Mouse (Mus musculus): ENCODE measurements around the gene Cer1.

Gene Cer1

GRCm38 (mm10) chr4:82884636-82885534 is at the start of gene Cer1:
TSS of gene Cer1 (minus strand) at chr4:82885148.
- in situ Hi-C loops (cut with MboI, MseI), result loop anchor here in 1 of 2 experiments (5.0 kb wide), 1 partner anchor 62 kb away; no protein-coding TSS in a partner anchor

GRCm38 (mm10) chr4:82934308-82934707 is 49.4 kb upstream of the Cer1 start:
- in situ Hi-C loops (cut with MboI, MseI), result loop anchor here (5.0 to 25.0 kb wide), 4 partner anchors 287 to 1747 kb away; no protein-coding TSS in a partner anchor

GRCm38 (mm10) chr4:82933698-82934210 is 48.8 kb upstream of the Cer1 start:
- in situ Hi-C loops (cut with MboI, MseI), result loop anchor here (5.0 to 25.0 kb wide), 4 partner anchors 286 to 1746 kb away; no protein-coding TSS in a partner anchor

GRCm38 (mm10) chr4:82930079-82930478 is 45.1 kb upstream of the Cer1 start:
- in situ Hi-C loops (cut with MboI, MseI), result loop anchor here (5.0 to 25.0 kb wide), 4 partner anchors 283 to 1743 kb away; no protein-coding TSS in a partner anchor

DNA sequence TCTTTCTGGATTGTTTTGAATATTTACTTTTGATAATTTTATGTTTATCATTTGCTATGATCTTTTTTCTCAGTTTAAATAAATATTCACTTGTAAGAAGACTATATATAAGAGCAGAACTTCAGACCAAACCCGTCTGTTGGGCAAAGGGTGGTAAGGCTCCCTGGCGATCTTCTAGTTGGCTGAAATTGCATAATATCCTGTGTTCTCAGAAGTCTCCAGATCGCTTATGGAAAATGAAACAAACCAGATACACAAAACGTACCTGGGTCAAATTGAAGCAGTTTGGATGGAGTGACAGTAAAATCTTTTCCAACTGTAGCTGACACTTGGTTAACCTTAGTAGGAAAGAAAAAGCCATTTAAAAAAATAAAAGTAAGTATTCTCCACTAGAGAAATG is 37.0 kb upstream of the Cer1 start:
- in situ Hi-C loops (cut with MboI, MseI), result no loop called here

DNA sequence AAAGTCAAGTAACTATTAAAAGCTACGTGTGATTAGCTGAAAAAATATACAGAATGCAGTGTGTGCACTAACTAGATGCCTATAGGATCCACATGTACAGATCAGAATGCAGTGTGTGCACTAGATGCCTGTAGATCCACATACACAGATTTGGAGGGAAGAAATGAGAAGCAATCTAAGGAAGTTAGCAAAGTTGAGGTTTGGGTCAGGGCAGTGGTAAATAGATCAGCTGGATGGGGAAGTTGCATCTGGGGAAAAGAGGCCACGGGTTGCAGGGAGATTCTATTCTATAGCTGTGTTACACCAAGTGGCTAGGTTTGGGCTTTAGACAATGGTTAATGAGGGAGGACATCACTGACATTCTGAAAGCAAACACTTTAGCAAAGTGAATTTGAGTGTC is 33.7 kb upstream of the Cer1 start:
- in situ Hi-C loops (cut with MboI, MseI), result no loop called here

DNA sequence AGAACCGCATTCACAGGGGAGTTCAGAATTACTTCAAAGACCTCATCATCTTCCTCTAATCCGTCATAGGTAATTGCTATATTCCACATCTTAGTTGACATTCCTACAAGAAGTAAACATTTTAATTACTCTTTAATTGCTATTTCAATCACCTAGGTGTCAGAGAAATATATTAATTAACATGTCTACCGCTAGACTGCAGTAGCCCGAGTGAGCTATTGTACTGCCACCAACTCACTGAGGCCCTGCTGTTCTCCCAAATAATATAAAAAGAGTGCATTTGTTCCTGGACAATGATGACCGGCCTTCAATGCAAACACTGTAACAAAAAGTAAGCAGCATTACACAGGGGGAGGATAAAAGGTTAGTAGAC is 31.7 kb upstream of the Cer1 start:
- in situ Hi-C loops (cut with MboI, MseI), result no loop called here

DNA sequence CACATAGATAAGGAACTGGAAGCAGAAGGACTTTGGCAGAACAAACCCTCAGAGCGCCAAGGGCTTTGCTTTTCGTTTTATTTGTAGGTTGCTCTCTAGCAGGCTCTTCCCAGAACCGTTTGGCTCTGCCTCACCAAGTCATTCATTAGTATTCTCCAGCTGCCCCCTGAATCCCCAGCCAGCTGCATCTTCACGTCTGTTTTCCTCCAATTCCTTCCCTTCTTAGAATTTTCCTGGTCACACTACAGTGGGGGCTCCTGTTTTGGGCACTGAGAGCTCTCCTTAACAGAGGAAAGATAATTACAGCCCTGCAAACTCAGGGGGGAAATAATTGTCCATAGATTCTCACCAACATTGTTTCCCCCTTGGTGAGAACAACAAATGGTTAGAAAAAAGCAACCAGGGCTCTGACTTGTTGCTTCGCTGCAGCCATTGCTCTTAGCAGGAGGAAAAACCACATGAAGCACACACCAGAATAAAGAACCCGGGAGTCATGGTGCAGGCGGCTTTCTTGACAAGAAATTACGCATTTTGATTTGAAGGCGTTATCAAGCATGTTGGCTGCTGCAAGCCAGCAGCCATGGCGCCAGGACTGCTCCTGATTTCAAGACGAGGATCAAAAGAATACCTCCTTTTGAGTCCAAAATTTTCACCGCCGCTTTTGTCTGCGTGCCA is 31.2 kb upstream of the Cer1 start:
- in situ Hi-C loops (cut with MboI, MseI), result no loop called here

DNA sequence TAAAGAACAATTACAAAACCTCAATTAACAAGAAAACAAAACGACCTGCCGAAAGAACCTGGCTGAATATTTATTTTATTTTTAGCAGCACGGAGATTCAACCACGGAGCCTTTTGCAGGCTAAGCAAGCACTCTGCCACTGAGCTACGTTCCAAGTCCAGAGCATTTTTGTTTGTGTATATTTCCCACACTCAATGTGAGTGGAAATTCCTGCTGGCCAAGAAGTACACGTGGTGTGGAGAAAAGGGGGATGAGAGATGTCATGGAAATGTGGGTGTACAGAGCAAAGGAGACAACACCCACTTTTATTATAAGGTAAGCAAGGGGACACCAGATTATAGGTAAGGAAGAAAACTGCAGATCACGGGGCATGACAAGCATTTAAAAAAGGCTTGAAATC is 30.6 kb upstream of the Cer1 start:
- in situ Hi-C loops (cut with MboI, MseI), result no loop called here

DNA sequence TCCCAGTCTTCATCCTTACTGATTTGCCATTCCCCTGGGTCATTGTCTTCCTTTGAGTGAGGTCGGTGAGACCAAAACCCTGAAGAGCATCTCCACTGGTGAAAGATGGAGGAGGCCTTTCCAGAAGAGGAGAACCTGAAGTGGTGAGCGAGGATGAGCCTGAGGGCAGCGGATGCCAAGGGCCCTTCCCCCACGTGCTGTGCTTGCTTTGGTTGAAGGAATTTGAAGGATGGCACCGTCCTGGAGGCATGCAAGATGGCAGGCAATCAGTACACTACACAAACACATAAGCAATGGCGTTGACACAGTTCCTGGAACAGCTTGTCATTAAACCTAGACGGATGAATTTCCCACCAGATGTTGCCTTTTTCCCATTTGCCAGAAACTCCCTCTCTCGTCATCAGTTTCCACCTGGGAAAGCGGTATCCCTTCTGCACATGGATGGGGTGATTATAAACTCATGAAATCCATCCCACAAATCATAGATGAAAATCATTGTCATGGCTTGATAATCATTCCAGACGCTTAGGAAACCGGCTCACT is 29.7 kb upstream of the Cer1 start:
- in situ Hi-C loops (cut with MboI, MseI), result no loop called here

DNA sequence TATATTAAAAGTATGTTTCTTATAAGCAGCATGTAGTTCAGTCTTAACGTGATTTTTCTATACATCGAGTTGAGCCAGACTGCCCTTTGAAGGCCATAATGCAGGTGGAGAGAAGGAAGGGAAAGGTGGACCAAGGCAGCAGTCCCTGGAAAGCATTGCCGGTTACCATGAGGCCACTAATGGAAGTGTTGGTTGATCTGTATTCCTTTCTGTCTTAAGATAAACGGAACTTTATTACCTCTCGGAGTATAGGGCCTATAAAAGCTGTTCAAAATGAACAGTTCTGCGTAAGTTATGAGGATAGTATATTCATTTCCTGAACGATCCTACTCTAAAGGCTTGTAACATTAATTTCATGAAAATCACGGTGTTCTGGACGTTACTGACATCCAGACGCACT is 10.3 kb upstream of the Cer1 start:
- in situ Hi-C loops (cut with MboI, MseI), result no loop called here

DNA sequence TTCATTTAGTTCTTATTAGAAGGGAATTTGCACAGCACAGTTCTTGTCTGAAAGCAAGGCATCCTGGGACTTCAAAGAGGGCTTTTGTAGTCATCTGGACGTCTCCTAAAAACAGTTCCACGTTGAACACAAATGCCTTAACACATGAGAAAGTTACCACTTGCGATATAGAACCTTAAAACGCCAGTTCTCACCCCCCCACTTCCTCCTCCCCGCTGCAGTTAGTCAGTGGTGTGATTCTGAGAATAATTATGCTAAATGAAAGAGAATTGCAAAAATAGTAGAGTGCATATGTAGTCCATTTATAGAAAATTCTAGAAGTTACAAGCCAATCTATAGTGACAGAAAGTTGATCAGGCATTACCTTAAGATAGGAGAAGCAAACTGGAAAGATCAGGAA is 7.3 kb upstream of the Cer1 start:
- in situ Hi-C loops (cut with MboI, MseI), result no loop called here

DNA sequence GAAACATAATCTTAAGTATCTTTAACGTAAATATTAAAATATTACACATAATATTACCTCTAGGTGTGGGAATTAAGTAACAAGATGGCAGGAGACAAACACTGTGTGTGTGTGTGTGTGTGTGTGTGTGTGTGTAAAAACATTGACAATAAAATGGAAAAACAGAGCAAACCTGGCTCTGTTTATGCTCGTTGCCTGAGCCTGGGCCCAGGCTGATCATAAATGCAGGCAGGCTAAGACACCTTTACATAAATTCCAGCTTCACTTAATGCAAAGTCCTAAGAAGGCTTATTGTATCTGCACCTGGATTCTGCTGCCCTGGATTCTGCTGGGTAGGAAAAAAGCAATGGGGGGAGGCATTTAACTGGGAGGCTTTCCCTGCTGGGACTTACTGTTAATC is 6.6 kb upstream of the Cer1 start:
- in situ Hi-C loops (cut with MboI, MseI), result no loop called here

GRCm38 (mm10) chr4:82891049-82891448 is 6.1 kb upstream of the Cer1 start:
- in situ Hi-C loops (cut with MboI, MseI), result no loop called here

DNA sequence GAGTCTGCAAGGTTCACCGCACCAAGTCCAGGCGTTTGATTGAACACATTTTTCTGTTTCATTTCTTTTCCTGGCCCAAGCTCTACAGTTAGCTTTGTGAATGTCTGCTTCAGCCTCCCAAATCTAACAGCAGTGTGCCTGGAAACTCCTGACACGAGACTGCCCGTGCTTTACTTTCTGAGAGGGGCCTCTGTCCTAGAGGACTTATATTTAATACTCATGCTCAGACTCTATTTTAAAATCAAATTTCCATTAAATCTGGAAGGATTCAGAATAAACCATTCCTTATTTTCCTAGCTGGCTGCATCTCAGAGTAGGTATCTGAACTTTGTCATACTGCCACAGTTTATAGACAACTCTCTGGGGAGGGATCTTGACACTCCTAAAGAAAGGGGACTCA is 5.6 kb upstream of the Cer1 start:
- in situ Hi-C loops (cut with MboI, MseI), result no loop called here

- in situ Hi-C loops (cut with MboI, MseI), result no loop called here
These were observed 1.2 kb upstream of the Cer1 start for GRCm38 (mm10) chr4:82886148-82886547.

DNA sequence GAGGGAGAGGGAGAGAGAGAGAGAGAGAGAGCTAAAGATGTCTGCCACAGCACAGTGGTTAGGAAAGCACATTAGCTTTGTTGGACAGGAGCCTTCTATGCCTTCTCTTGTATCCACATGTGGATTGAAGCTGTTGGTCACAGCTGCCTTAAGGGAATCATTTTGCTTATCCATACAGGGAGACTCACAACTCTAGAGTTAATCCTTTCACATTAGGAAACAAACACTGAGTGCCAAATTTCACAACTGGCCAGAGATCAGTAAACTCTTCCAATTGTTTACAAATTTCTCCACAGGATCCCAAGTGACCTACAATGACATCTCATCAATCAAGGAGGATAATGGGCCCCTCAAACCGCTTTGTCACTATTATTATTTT is 576 bp upstream of the Cer1 start:
- in situ Hi-C loops (cut with MboI, MseI), result no loop called here

- in situ Hi-C loops (cut with MboI, MseI), result loop anchor here in 1 of 2 experiments (5.0 kb wide), 1 partner anchor 65 kb away; no protein-coding TSS in a partner anchor
These were observed 2.4 kb downstream of the Cer1 start for GRCm38 (mm10) chr4:82882500-82882899.

- in situ Hi-C loops (cut with MboI, MseI), result loop anchor here in 1 of 2 experiments (5.0 kb wide), 1 partner anchor 66 kb away; no protein-coding TSS in a partner anchor
These were observed 3.6 kb downstream of the Cer1 start for GRCm38 (mm10) chr4:82881366-82881765.

DNA sequence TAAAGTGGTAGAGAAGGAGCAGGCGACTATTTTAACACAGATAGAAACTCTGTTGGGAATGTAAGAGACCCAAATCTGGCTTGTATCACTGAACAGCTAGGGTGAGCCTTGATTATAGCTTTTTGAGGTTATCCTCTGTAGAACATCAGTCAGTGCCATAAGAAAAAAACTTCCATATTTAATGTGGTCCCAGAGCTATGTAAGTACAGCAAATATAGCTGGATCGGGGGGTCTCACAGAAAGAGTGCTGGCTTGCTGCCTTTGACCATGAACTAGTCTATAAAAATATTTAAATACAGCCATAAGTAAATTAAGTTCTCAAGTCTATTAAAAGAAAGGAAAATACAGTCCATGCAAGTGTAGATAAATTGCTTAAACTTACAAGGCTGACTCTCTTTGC is 4.7 kb downstream of the Cer1 start:
- in situ Hi-C loops (cut with MboI, MseI), result loop anchor here in 1 of 2 experiments (5.0 kb wide), 1 partner anchor 67 kb away; no protein-coding TSS in a partner anchor

GRCm38 (mm10) chr4:82879152-82879551 is 5.8 kb downstream of the Cer1 start:
- in situ Hi-C loops (cut with MboI, MseI), result no loop called here

GRCm38 (mm10) chr4:82876656-82877055 is 8.3 kb downstream of the Cer1 start:
- in situ Hi-C loops (cut with MboI, MseI), result no loop called here

Measured in T-helper 17 cell (primary cell).